Mouse (Mus musculus) pancreas, adult 10 weeks (tissue): ENCODE data around the gene Neurog3. TPM values are rescaled to one million over a fixed set of nuclear protein-coding genes. Genes with fewer than 3 reads are reported as not detected.

Experiments used
- polyA plus RNA-seq: library from polyadenylated mRNA; stranded (reverse); fragments of 350-450 nt; fragmentation: Illumina TruSeq; extraction: RNeasy Lipid Tissue Mini Kit (QIAGEN cat#74804); gene quantifications from one replicate; pipeline ENCODE4 v1.2.3, GENCODE M21; 2015; ENCODE audit warnings: low read depth, low replicate concordance; ENCODE audit not compliant: insufficient read depth

Gene Neurog3
- polyA plus RNA-seq, result 0.54 TPM

GRCm38 (mm10) chr10:62132691-62133281 is at the start of gene Neurog3:
Neurog3 (plus strand) TSS chr10:62133090.

GRCm38 (mm10) chr10:62143820-62144219 is 10.9 kb downstream of the Neurog3 start, which contains the start of gene Fam241b:
Fam241b (minus strand) TSS chr10:62143920.

Other genes with a start within 250 kb of the Neurog3 start
- 9.8 TPM for gene Col13a1, start 154.0 kb upstream of the Neurog3 start, polyA plus RNA-seq
- 4.4 TPM for gene Fam241b, start 10.8 kb downstream of the Neurog3 start, polyA plus RNA-seq
- 5.5 TPM for gene Tspan15, start 98.2 kb downstream of the Neurog3 start, polyA plus RNA-seq
- gene Tacr2, start 119.3 kb downstream of the Neurog3 start, polyA plus RNA-seq, result not detected
- 5.0 TPM for gene Hk1, start 246.8 kb downstream of the Neurog3 start, polyA plus RNA-seq